Mouse (Mus musculus) small intestine, adult 2 months (tissue): Measurements from ENCODE around the gene Mlycd.

Experiments used
- CTCF ChIP-seq: fragments of 200-500 bp; IDR thresholded peaks from 2 replicates; pipeline ENCODE4 v1.5.1; 2012; ENCODE audit warnings: low read depth, mild to moderate bottlenecking, control low read depth, inconsistent platforms, low read length, moderate library complexity, mixed read lengths; ENCODE audit not compliant: insufficient replicate concordance, insufficient read length; ENCODE audit errors: extremely low read depth
- POLR2A ChIP-seq: fragments of 200-500 bp; IDR thresholded peaks from 2 replicates; pipeline ENCODE4 v1.6.1; 2012; ENCODE audit warnings: low read depth, mild to moderate bottlenecking, control low read depth, inconsistent platforms, low read length, moderate library complexity

GRCm38 (mm10) chr8:119434569-119434968 lies 39.9 kb downstream of the Mlycd start:
- TF ChIP-seq CTCF = no peak
- TF ChIP-seq POLR2A = no peak
